Mouse (Mus musculus) liver, embryonic 15.5 days (tissue): ENCODE results near the gene Dnajc19. TPM values are rescaled to one million over a fixed set of nuclear protein-coding genes. Genes with fewer than 3 reads are reported as not detected.
A peak's percentile ranks its signal among the peaks of the same experiment; 100 is the strongest.

Experiments
- ATAC-seq: fragments of 200-750 bp; cut with Nextera tagmentation; 2 replicates; pipeline ENCODE4 v1.8.0; 2017; ENCODE audit warnings: moderate number of reproducible peaks, mild to moderate bottlenecking, moderate library complexity; ENCODE audit not compliant: insufficient read depth
- H3K27ac ChIP-seq: fragments of 300-500 bp; sonication (generic); replicated peaks from 2 replicates; pipeline ENCODE4 v1.5.1; 2015; ENCODE audit warnings: mild to moderate bottlenecking, inconsistent platforms
- H3K27me3 ChIP-seq: fragments of 300-500 bp; sonication (generic); 2 replicates; pipeline ENCODE4 v1.6.1; 2015; ENCODE audit warnings: mild to moderate bottlenecking, inconsistent platforms
- H3K36me3 ChIP-seq: fragments of 300-500 bp; sonication (generic); replicated peaks from 2 replicates; pipeline ENCODE4 v1.6.1; 2015; ENCODE audit warnings: moderate library complexity, mild to moderate bottlenecking, inconsistent platforms
- H3K4me1 ChIP-seq: fragments of 300-500 bp; sonication (generic); replicated peaks from 2 replicates; pipeline ENCODE4 v1.6.1; 2015; ENCODE audit warnings: inconsistent platforms
- H3K4me2 ChIP-seq: fragments of 300-500 bp; sonication (generic); 2 replicates; pipeline ENCODE4 v1.6.1; 2015; ENCODE audit warnings: moderate library complexity, mild to moderate bottlenecking, inconsistent platforms
- H3K4me3 ChIP-seq: fragments of 300-500 bp; sonication (generic); replicated peaks from 2 replicates; pipeline ENCODE4 v1.5.1; 2015; ENCODE audit warnings: mild to moderate bottlenecking, inconsistent platforms
- H3K9ac ChIP-seq: fragments of 300-500 bp; sonication (generic); 2 replicates; pipeline ENCODE4 v1.6.1; 2015; ENCODE audit warnings: moderate library complexity, mild to moderate bottlenecking, inconsistent platforms
- H3K9me3 ChIP-seq: fragments of 300-500 bp; sonication (generic); replicated peaks from 2 replicates; pipeline ENCODE4 v1.6.1; 2016; ENCODE audit warnings: inconsistent platforms
- WGBS: fragments of 180-500 bp; shearing (Covaris S2); methylation state at CpG from one replicate; pipeline ENCODE4 v1.1.7; 2015; ENCODE audit warnings: mixed read lengths; ENCODE audit not compliant: insufficient replicate concordance; 5-methylcytosine and 5-hydroxymethylcytosine counted together
- polyA plus RNA-seq: library from polyadenylated mRNA; unstranded; fragments of >200 nt; fragmentation: Nextera tagmentation; extraction: Ambion mirVana; gene quantifications from 2 replicates; pipeline ENCODE4 v1.2.1, GENCODE M21; 2015

Gene Dnajc19
- polyA plus RNA-seq: 112 and 128 TPM in 2 replicates

GRCm38 (mm10) chr3:34080900-34081662, at the start of gene Dnajc19:
Dnajc19 (minus strand) TSS chr3:34081321.
- H3K4me2 ChIP-seq: peak within 1 kb of the TSS; percentile 86
- peak within 1 kb of the TSS; percentile 78 for H3K27ac ChIP-seq
- peak; percentile 91 for ATAC-seq
- H3K27me3 ChIP-seq: no peaks in the 10 kb centered on the region
- WGBS: under 1% methylated on average over 50 of the region's 50 CpGs
- H3K9me3 ChIP-seq: no peaks in the 10 kb centered on the region
- peak within 1 kb of the TSS; percentile 84 for H3K4me3 ChIP-seq
- peaks cover 21% of the 10 kb centered on the region for H3K36me3 ChIP-seq
- peaks cover 29% of the 10 kb centered on the region for H3K4me1 ChIP-seq
- H3K9ac ChIP-seq: peak within 1 kb of the TSS; percentile 81

DNA sequence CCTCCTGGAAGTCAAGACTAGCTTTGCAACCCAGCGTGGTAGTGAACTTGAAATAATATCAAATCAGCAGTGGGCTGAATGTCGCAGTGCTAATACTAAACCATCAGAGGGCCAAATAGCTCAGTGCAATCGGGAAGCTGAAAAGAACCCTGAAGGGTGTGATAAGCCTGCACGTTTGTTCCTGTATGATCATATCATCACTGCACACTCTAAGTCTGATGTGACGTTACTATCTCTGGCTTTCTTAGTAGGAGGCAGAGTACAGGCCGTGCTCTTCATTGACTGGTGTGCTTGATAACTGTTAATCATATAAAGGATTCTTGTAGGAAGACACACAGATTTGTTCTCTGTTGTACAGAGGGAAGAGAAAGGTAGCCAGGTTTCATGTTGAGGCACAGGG, 48.8 kb upstream of the Dnajc19 start:
- 31% methylated on average over 6 of the region's 6 CpGs for WGBS
- no peaks in the 10 kb centered on the region for H3K36me3 ChIP-seq
- H3K4me1 ChIP-seq: no peaks in the 10 kb centered on the region
- H3K4me3 ChIP-seq: no peak overlapping the region
- no peaks in the 10 kb centered on the region for H3K27me3 ChIP-seq
- H3K9ac ChIP-seq: no peak overlapping the region
- H3K27ac ChIP-seq: no peak overlapping the region
- ATAC-seq: no peak
- H3K4me2 ChIP-seq: no peak overlapping the region
- H3K9me3 ChIP-seq: no peaks in the 10 kb centered on the region

DNA sequence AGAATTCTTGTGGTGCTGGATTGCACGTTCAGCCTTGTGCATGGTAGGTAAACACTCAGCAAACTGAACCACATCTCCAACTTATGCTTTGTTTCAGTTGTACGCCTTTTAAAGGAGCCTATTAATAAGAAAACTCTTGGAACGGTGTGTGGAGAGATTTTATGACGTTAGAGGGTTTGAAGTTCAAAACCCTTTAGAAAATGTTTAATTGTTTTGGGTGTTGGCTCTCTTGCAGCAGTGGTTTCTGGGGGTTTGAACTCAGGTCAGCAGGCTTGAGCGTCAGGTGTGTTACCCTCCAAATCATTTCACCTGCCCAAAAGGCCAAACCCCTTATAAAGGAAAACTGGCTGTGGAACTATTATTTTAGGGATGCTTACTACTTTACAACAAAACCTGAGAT, 40.2 kb upstream of the Dnajc19 start:
- H3K27me3 ChIP-seq: no peaks in the 10 kb centered on the region
- no peak overlapping the region for H3K4me3 ChIP-seq
- H3K4me2 ChIP-seq: no peak overlapping the region
- no peak for ATAC-seq
- H3K9ac ChIP-seq: no peak overlapping the region
- H3K4me1 ChIP-seq: no peaks in the 10 kb centered on the region
- H3K27ac ChIP-seq: no peak overlapping the region
- H3K9me3 ChIP-seq: no peaks in the 10 kb centered on the region
- H3K36me3 ChIP-seq: no peaks in the 10 kb centered on the region
- 69% methylated on average over 5 of the region's 5 CpGs for WGBS

GRCm38 (mm10) chr3:34120791-34121190, 39.7 kb upstream of the Dnajc19 start:
- Histone ChIP-seq H3K27me3 (no peaks in the 10 kb centered on the region), H3K27ac (no peak overlapping the region), H3K4me3 (no peak overlapping the region), H3K9me3 (no peaks in the 10 kb centered on the region), H3K36me3 (no peaks in the 10 kb centered on the region), H3K9ac (no peak overlapping the region), H3K4me1 (no peaks in the 10 kb centered on the region), H3K4me2 (no peak overlapping the region)
- no peak for ATAC-seq
- WGBS: 70% methylated on average over 3 of the region's 3 CpGs

- no peak for ATAC-seq
Measured at GRCm38 (mm10) chr3:34119869-34120268, 38.7 kb upstream of the Dnajc19 start.

GRCm38 (mm10) chr3:34115806-34116205, 34.7 kb upstream of the Dnajc19 start:
- Histone ChIP-seq H3K27ac (no peak overlapping the region), H3K36me3 (no peaks in the 10 kb centered on the region), H3K4me1 (no peaks in the 10 kb centered on the region), H3K27me3 (no peaks in the 10 kb centered on the region), H3K4me3 (no peak overlapping the region), H3K9me3 (no peaks in the 10 kb centered on the region), H3K4me2 (no peak overlapping the region), H3K9ac (no peak overlapping the region)
- 62% methylated on average over 6 of the region's 6 CpGs for WGBS
- no peak for ATAC-seq

More at GRCm38 (mm10) chr3:34119869-34120268, 38.7 kb upstream of the Dnajc19 start:
- no peaks in the 10 kb centered on the region for H3K4me1 ChIP-seq
- H3K9ac ChIP-seq: no peak overlapping the region
- H3K27me3 ChIP-seq: no peaks in the 10 kb centered on the region
- WGBS: 51% methylated on average over 4 of the region's 4 CpGs
- H3K27ac ChIP-seq: no peak overlapping the region
- H3K4me2 ChIP-seq: no peak overlapping the region
- H3K36me3 ChIP-seq: no peaks in the 10 kb centered on the region
- no peaks in the 10 kb centered on the region for H3K9me3 ChIP-seq
- no peak overlapping the region for H3K4me3 ChIP-seq

DNA sequence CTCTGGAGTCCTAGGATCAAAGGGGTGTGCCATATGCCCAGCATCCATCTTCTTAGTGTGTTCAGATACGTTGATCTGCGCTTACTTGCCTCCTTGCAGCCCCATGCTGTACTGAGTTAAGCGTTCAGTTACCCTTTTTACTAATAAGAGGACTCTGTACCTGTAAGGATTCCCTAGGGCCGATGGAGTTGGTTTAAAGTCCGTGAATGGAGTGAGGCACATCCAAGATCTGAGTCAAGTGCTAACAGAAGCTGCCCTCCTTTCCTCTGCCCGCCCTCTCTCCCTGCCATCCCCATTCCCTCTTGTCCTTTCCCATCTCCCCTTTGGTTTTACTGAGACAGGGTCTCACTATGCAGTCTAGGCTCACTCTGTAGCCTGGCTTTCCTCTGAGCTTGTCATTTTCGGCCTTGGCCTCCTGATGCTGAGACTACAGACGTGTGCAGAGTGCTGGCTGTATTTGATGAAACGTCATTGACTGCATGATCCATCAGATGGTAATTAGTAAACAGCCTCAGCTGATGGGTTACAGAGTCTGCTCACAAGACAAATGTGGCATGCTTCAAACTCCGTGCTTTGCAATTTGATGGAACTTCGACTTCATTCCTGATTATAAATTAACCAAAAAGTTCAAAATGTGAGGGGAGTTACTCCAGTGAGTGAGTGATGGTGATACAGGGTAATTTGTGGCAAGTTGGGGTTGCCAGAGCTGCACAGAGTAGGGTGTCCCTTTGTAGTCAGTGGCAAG, 31.0 kb upstream of the Dnajc19 start:
- H3K4me2 ChIP-seq: no peak overlapping the region
- no peaks in the 10 kb centered on the region for H3K4me1 ChIP-seq
- H3K27ac ChIP-seq: no peak overlapping the region
- ATAC-seq: no peak
- H3K27me3 ChIP-seq: no peaks in the 10 kb centered on the region
- WGBS: 49% methylated on average over 11 of the region's 11 CpGs
- no peaks in the 10 kb centered on the region for H3K36me3 ChIP-seq
- no peak overlapping the region for H3K9ac ChIP-seq
- no peaks in the 10 kb centered on the region for H3K9me3 ChIP-seq
- H3K4me3 ChIP-seq: no peak overlapping the region

DNA sequence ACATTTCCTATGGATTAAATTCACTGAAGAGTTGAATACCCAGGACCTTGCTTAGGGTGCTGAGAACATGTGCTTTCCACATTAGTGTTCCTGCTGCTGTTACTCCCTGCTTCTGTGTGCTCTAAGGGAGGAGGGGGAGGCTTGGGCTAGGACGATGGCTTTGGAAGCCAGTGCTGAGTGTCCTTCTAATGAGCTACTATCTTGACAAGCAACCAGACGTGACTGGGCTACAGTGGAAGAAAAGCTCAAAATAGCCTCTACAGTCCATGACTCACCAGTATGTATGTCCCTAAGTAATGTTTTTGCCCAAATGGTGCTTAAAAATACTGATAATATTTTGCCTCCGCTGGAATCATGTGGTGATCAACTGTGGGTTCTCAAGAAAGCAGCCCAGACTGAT, 26.5 kb upstream of the Dnajc19 start:
- Histone ChIP-seq H3K27me3 (peaks cover 22% of the 10 kb centered on the region), H3K4me2 (no peak overlapping the region), H3K4me3 (no peak overlapping the region), H3K4me1 (no peaks in the 10 kb centered on the region), H3K27ac (no peak overlapping the region), H3K36me3 (no peaks in the 10 kb centered on the region), H3K9me3 (no peaks in the 10 kb centered on the region), H3K9ac (no peak overlapping the region)
- ATAC-seq: no peak
- 42% methylated on average over 3 of the region's 3 CpGs for WGBS

DNA sequence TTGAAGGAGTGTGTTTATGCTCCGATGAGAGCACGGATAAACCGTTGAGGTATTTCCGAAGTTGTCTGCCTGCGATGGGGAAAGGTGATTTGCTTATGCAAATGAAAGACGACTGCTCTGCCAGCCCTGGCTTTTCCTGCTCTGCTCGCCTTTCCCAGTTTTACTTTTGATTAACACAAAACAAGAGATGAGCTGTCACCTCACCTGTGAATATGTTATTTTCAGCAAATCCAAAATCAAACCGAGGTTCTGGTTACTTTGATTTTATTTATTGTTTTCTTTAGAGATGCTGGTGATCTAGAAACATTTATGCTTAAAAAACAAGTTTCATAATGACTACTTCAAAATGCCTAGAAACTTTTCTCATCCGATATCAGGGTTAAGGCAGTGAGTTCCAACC, 25.3 kb upstream of the Dnajc19 start:
- ATAC-seq: no peak
- H3K4me3 ChIP-seq: no peak overlapping the region
- no peaks in the 10 kb centered on the region for H3K9me3 ChIP-seq
- 14% methylated on average over 9 of the region's 9 CpGs for WGBS
- no peak overlapping the region for H3K27ac ChIP-seq
- H3K36me3 ChIP-seq: no peaks in the 10 kb centered on the region
- no peaks in the 10 kb centered on the region for H3K4me1 ChIP-seq
- peaks cover 22% of the 10 kb centered on the region for H3K27me3 ChIP-seq
- no peak overlapping the region for H3K4me2 ChIP-seq
- H3K9ac ChIP-seq: no peak overlapping the region

GRCm38 (mm10) chr3:34103902-34104672, 23.0 kb upstream of the Dnajc19 start:
- Histone ChIP-seq H3K27me3 (peaks cover 22% of the 10 kb centered on the region), H3K9me3 (no peaks in the 10 kb centered on the region), H3K4me1 (no peaks in the 10 kb centered on the region), H3K9ac (no peak overlapping the region), H3K4me3 (no peak overlapping the region), H3K27ac (no peak overlapping the region), H3K4me2 (no peak overlapping the region), H3K36me3 (no peaks in the 10 kb centered on the region)
- ATAC-seq: no peak
- 37% methylated on average over 7 of the region's 7 CpGs for WGBS

DNA sequence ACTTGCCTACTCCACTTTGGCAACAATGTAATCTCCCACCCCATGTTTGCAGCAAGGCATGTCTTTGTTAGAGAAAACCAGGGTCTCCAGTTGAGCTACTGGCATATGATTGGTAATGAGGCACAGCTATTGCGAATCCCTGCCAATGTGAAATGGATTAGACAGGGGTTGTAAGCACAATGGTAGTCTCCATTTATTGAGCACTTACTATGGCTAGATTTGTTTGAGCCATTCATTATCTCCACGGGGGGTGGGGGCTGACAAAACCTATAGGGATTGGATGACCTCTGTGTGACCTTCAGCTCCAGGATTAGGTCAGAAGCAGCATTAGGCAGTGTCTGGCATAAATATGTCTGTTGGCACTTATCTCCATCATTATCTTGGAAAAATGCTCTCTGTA, 21.8 kb upstream of the Dnajc19 start:
- Histone ChIP-seq H3K9me3 (no peaks in the 10 kb centered on the region), H3K27ac (no peak overlapping the region), H3K9ac (no peak overlapping the region), H3K4me1 (no peaks in the 10 kb centered on the region), H3K27me3 (peaks cover 22% of the 10 kb centered on the region), H3K4me2 (no peak overlapping the region), H3K4me3 (no peak overlapping the region), H3K36me3 (no peaks in the 10 kb centered on the region)
- WGBS: 59% methylated on average over 2 of the region's 2 CpGs
- ATAC-seq: no peak
